Mouse (Mus musculus): ENCODE measurements at regions not wholly inside any gene's neighbourhood (a gene's known extent, or its start where the extent isn't known, plus 50 kb on each side); places are given as distances from the start of the nearest gene placed in this dataset.

GRCm38 (mm10) chr4:37445268-37445667, 493.7 kb upstream of the Lingo2 start:
- no peak for DNase-seq

DNA sequence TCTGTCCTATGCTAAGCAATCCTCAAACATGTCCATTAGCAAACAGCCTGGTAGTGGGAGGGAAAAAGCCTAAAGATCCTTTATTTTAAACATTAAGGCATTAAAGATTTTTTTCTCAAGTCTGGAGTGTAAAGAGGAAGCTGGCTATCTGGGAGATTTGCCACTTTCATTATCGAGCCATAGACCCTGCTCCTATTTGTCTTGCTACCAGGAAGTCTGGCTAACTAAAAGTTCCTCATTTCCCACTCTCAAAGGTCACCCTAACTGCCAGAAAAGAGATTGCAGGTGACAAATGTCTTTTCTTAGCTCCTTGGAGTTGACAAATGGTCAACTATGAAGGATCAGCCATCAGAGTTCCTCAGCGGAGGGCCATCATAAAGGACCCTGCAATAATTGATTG, 461.2 kb upstream of the Lingo2 start:
- DNase-seq, result no peak

DNA sequence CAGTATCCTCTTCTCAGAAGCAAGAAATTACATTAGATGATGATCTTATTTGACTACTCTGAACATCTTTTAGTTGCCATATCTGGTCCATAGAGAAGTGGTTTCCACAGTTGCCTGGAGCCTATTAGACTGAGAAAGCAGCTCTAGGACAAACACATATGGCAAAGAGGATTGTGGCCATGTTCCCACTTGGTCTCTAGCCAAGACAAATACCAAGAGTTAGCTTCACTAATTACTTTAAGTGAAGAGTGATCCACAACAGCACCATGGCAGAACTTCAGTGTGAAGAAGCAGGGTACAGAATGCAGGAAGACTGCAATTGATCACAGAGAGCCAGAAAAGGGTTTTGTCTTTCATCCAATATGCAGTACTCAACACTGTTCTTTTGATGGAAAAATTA, 436.6 kb upstream of the Lingo2 start:
- no peak for DNase-seq

DNA sequence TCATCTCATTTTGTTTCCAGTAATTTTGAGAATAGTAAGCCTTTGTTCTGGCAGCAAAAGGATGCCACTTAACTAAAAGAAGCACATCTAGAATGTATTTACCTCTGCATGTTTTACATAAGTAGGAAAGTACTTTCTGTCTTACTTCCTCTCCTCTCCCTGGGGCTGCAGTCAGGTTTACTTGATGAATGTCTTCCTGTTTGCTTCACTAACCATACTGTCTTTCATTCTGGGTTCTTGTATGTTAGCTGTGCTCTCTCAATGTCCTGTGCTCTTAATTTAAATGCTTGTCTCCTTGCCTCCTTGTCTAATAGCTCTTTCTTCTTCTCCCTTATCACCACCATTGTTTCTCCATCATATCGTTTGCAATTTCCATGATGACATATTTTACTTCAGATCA, 435.3 kb upstream of the Lingo2 start:
- no peak for DNase-seq

- no peak for DNase-seq
These were observed 412.7 kb upstream of the Lingo2 start for GRCm38 (mm10) chr4:37364209-37364608.

DNA sequence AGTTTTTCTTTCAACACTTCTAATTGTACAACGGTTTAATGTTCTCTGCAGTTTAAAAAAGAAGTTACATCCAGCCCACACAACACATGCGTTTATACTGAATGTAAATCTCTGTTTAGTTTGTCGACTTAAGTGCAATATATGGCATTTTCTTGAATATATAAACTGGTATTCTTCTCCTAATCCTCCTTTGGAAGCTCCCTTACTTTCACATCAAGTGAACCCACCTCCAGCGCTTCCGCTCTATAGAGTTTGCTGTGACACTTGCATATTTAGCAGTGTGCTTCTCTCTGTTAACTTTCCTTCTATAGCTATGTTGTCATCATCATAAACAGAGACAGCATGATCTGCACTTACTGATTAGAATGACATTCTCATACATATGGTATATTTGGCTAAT, 409.7 kb upstream of the Lingo2 start:
- no peak for DNase-seq

DNA sequence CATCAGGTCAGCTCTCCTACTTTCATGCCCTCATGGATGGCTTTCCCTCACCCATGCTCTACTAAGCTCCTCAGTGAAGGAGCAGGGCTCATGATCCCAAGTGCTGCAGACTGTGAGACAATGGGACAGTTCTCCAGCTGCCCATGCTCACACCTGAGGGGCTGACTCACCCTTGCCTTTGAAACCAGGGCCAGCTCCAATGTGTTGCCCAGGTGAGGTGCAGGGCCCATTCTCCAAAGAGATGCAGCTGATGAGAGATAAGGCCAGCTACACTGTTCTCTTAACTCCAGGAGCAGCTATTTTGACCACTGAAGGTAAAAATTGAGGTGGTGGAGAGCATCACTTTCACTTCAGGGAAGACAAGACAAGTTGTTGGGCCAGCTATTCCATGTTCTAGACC, 386.8 kb upstream of the Lingo2 start:
- DNase-seq, result peak; percentile 75

Measured in heart, adult 11 months (tissue).